Mouse (Mus musculus) monocyte, adult 2 months (primary cell): ENCODE measurements around the gene Lrrc4c.

Experiments used
- DNase-seq, 2 experiments: peaks; one replicate each; pipeline ENCODE4 v3.0.0; 2022; ENCODE audit warnings: low spot score in 2 of 2, low read depth in 1 of 2

Gene Lrrc4c

GRCm38 (mm10) chr2:97467031-97467549, 1149.1 kb downstream of the Lrrc4c start:
- DNase-seq = no peak

GRCm38 (mm10) chr2:97467664-97468063, 1149.7 kb downstream of the Lrrc4c start:
- no peak for DNase-seq

- DNase-seq = no peak
These were observed 1150.4 kb downstream of the Lrrc4c start for GRCm38 (mm10) chr2:97468372-97468771.

GRCm38 (mm10) chr2:97469396-97469795, 1151.4 kb downstream of the Lrrc4c start:
- DNase-seq = no peak

- DNase-seq = no peak
These were observed 1160.4 kb downstream of the Lrrc4c start for GRCm38 (mm10) chr2:97478175-97478924.

GRCm38 (mm10) chr2:97478925-97479298, 1160.9 kb downstream of the Lrrc4c start:
- DNase-seq = no peak

GRCm38 (mm10) chr2:97484990-97485389, 1167.0 kb downstream of the Lrrc4c start:
- DNase-seq = no peak

- DNase-seq = no peak
These were observed 1167.6 kb downstream of the Lrrc4c start for GRCm38 (mm10) chr2:97485609-97486008.

GRCm38 (mm10) chr2:97487567-97487966, 1169.6 kb downstream of the Lrrc4c start:
- DNase-seq = no peak

GRCm38 (mm10) chr2:97497069-97497468, 1179.1 kb downstream of the Lrrc4c start:
- DNase-seq = no peak

- no peak for DNase-seq
These were observed 1184.5 kb downstream of the Lrrc4c start for GRCm38 (mm10) chr2:97502501-97502900.

GRCm38 (mm10) chr2:97504902-97505301, 1186.9 kb downstream of the Lrrc4c start:
- no peak for DNase-seq

- no peak for DNase-seq
These were observed 1206.4 kb downstream of the Lrrc4c start for GRCm38 (mm10) chr2:97524256-97524922.

- no peak for DNase-seq
These were observed 1207.1 kb downstream of the Lrrc4c start for GRCm38 (mm10) chr2:97525107-97525506.

GRCm38 (mm10) chr2:97530622-97531021, 1212.7 kb downstream of the Lrrc4c start:
- DNase-seq = no peak

- no peak for DNase-seq
These were observed 1226.0 kb downstream of the Lrrc4c start for GRCm38 (mm10) chr2:97543691-97544672.

- no peak for DNase-seq
These were observed 1226.7 kb downstream of the Lrrc4c start for GRCm38 (mm10) chr2:97544673-97545071.

- DNase-seq = no peak
These were observed 1228.0 kb downstream of the Lrrc4c start for GRCm38 (mm10) chr2:97545946-97546345.

GRCm38 (mm10) chr2:97564509-97564908, 1246.5 kb downstream of the Lrrc4c start:
- DNase-seq = no peak

GRCm38 (mm10) chr2:97568954-97569353, 1251.0 kb downstream of the Lrrc4c start:
- DNase-seq = no peak

- no peak for DNase-seq
These were observed 1257.0 kb downstream of the Lrrc4c start for GRCm38 (mm10) chr2:97574921-97575320.
